Mouse (Mus musculus): Measurements from ENCODE around the gene Nudcd3. TPM values are rescaled to one million over a fixed set of nuclear protein-coding genes. Genes with fewer than 3 reads are reported as not detected.
"Not testable (repeated sequence)": the region's sequence is repeated elsewhere in the genome, so short reads cannot be mapped to it uniquely, and the experiment has no call there.

Gene Nudcd3
- polyA plus RNA-seq, 1 experiment from 2014 or later = 39.2 TPM

DNA sequence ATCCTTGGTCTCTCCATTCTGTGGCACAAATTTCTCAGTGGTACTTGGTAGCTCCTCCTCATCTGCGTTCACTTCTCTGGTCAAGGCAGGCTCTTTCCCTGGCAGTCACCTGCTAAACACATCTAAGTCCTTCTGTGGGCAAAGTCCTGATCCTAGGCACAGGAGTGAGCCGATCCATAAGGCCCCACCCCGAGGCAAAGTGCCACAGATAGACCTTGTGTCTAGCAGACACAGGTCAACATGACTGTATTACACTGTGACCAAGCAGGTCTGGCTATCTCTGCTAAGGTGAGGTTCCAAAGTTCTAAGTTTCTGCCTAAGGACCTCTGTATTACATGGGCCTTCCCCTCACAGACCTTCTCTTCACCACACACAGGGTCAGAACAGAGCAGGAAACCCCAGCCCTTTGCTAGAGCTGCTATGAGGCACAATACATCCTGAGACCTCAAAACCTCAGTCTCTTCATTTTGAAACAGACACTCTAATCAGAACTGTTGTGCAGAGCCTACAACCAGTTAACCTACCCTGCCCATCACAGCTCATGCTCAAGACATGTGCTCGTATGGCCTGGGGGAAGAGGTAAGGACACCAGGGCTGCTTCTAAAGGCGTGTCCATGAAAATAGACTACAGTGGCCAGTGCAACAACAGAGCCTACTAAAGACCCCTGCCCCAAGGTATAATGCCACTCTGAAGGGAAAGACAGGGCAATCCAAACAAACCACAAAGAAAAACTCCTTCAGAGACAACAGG is 88.3 kb downstream of the Nudcd3 start:
- peaks cover 31% of the 10 kb centered on the region for H3K36me3 ChIP-seq (ENCODE audit: insufficient read depth, low read length)

DNA sequence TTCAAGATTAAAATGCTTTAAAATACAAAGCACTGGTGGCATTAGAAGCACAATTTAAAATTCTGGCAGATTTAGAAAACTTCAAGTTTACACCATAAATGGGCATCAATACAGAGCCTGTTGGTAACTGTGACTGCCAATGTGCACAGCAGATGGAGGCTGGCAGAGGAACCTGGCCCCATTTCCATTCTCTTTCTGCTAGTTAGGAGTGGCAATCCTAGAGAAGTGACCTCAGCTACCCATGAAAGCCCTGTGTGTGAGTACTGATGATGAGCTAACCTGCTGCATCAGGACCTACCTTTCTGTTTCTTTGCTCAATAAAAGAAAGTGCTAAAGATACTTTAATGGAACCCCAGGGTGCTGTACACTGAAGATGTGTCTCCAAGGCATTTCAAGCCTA is 90.2 kb downstream of the Nudcd3 start:
- Histone ChIP-seq H3K36me3 (ENCODE audit: insufficient read depth, low read length) (peaks cover 42% of the 10 kb centered on the region), H3K4me2 (replicated peaks; ENCODE audit: low read depth, low read length) (no peak overlapping the region), H3K4me3 (ENCODE audit: low read length) (no peak overlapping the region), H3K27me3 (ENCODE audit: insufficient read depth, low read length) (no peaks in the 10 kb centered on the region), H3K27ac (ENCODE audit: low read length) (no peak overlapping the region), H3K9ac (replicated peaks; ENCODE audit: low read length) (no peak overlapping the region), H3K9me3 (ENCODE audit: low read length) (no peaks in the 10 kb centered on the region), H3K4me1 (ENCODE audit: insufficient read depth, low read length) (no peaks in the 10 kb centered on the region)
- no peak for ATAC-seq (ENCODE audit: low FRiP score, low TSS enrichment)

More for the DNA sequence above, 88.3 kb downstream of the Nudcd3 start:
- Histone ChIP-seq H3K9me3 (ENCODE audit: low read length) (no peaks in the 10 kb centered on the region), H3K4me3 (ENCODE audit: low read length) (no peak overlapping the region), H3K27me3 (ENCODE audit: insufficient read depth, low read length) (no peaks in the 10 kb centered on the region), H3K4me1 (ENCODE audit: insufficient read depth, low read length) (no peaks in the 10 kb centered on the region), H3K4me2 (replicated peaks; ENCODE audit: low read depth, low read length) (no peak overlapping the region), H3K27ac (ENCODE audit: low read length) (no peak overlapping the region), H3K9ac (replicated peaks; ENCODE audit: low read length) (no peak overlapping the region)
- 94% methylated on average over 5 of the region's 5 CpGs for WGBS
- no peak for ATAC-seq (ENCODE audit: low FRiP score, low TSS enrichment)

DNA sequence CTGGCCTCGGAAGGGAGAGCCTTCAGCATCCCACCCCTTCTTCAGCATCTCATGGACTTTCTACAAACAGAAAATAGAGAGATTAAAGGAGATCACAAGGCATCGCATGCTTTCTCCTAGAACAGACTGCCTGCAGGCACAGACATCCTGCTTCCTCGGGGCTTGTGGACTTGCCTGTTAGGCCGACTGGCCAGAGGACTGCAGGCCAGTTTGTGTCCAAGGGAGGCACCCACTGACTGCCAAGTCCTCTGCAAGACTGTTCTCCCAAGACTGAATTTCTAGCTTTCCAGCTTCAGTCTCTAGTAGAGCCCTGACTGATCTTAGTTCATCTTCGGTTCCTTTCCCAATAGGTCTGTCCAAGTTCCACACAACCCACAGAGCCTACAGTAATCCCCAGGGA is 91.9 kb downstream of the Nudcd3 start:
- no peak for ATAC-seq (ENCODE audit: low FRiP score, low TSS enrichment)

DNA sequence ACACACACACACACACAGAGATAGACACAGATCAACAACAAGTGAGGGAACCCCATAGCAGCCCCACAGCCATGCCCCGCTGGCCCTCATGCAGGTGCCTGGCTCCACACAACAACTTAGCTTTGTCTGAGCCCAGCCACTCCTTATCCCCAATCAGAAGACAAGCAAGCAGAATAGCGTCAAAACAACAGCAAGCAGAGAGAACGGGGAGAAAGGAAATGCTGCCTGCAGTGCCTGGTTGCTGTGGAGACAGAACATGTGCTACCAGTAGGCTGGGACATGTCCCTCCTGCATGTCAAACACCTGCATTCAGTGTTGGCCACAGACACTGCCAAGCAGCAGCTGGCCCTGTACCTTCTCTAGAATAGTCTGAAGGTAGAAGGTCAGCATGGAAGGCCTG is 92.5 kb downstream of the Nudcd3 start:
- H3K9me3 ChIP-seq (ENCODE audit: low read length) = no peaks in the 10 kb centered on the region
- no peaks in the 10 kb centered on the region for H3K27me3 ChIP-seq (ENCODE audit: insufficient read depth, low read length)
- H3K4me2 ChIP-seq (replicated peaks; ENCODE audit: low read depth, low read length) = no peak overlapping the region
- H3K4me1 ChIP-seq (ENCODE audit: insufficient read depth, low read length) = no peaks in the 10 kb centered on the region
- H3K4me3 ChIP-seq (ENCODE audit: low read length) = no peak overlapping the region
- ATAC-seq (ENCODE audit: low FRiP score, low TSS enrichment) = no peak
- 86% methylated on average over 3 of the region's 3 CpGs for WGBS
- H3K36me3 ChIP-seq (ENCODE audit: insufficient read depth, low read length) = peaks cover 37% of the 10 kb centered on the region
- no peak overlapping the region for H3K27ac ChIP-seq (ENCODE audit: low read length)
- H3K9ac ChIP-seq (replicated peaks; ENCODE audit: low read length) = no peak overlapping the region

More for the DNA sequence above, 91.9 kb downstream of the Nudcd3 start:
- H3K9me3 ChIP-seq (ENCODE audit: low read length) = no peaks in the 10 kb centered on the region
- H3K36me3 ChIP-seq (ENCODE audit: insufficient read depth, low read length) = peaks cover 42% of the 10 kb centered on the region
- H3K4me1 ChIP-seq (ENCODE audit: insufficient read depth, low read length) = no peaks in the 10 kb centered on the region
- H3K27me3 ChIP-seq (ENCODE audit: insufficient read depth, low read length) = no peaks in the 10 kb centered on the region
- H3K9ac ChIP-seq (replicated peaks; ENCODE audit: low read length) = no peak overlapping the region
- 95% methylated on average over 5 of the region's 5 CpGs for WGBS
- H3K4me2 ChIP-seq (replicated peaks; ENCODE audit: low read depth, low read length) = no peak overlapping the region
- H3K4me3 ChIP-seq (ENCODE audit: low read length) = no peak overlapping the region
- no peak overlapping the region for H3K27ac ChIP-seq (ENCODE audit: low read length)

DNA sequence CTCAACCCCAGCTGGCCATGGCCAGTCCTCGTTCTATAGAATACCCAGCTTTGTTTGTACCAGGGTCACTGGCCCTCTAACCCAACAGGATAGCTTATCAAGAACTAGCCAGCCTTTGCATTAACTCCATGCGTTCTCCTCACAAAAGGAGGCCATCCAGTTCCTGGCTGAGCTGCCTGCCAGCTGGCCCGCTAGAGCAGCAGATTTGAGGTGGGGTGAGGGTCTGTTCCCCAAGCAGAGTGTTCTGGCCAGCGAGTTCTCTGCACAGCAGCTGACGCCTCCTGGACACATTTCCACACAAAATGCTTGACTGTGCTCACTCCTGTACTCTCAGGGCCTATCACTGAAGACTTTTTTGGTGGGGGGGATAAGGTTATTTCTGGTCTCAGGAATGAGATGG is 95.5 kb downstream of the Nudcd3 start:
- Histone ChIP-seq H3K4me2 (replicated peaks; ENCODE audit: low read depth, low read length) (no peak overlapping the region), H3K36me3 (ENCODE audit: insufficient read depth, low read length) (peaks cover 27% of the 10 kb centered on the region), H3K27me3 (ENCODE audit: insufficient read depth, low read length) (no peaks in the 10 kb centered on the region), H3K4me3 (ENCODE audit: low read length) (no peak overlapping the region), H3K4me1 (ENCODE audit: insufficient read depth, low read length) (no peaks in the 10 kb centered on the region), H3K9ac (replicated peaks; ENCODE audit: low read length) (no peak overlapping the region), H3K9me3 (ENCODE audit: low read length) (no peaks in the 10 kb centered on the region), H3K27ac (ENCODE audit: low read length) (no peak overlapping the region)
- no peak for ATAC-seq (ENCODE audit: low FRiP score, low TSS enrichment)
- 91% methylated on average over 5 of the region's 5 CpGs for WGBS

DNA sequence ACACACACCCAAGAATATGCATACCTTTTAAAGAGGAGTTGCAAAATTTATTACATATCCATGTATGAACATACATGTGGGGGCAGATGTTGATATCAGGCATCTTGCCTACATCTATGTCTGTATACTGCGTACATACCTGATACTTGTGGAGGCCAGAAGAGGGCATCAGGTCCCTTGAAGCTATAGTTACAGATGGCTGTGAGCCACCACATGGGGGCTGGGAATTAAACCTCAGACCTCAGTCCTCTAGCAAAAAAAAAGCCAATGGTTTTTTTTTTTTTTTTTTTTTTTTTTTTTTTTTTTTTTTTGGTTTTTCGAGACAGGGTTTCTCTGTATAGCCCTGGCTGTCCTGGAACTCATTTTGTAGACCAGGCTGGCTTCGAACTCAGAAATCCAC is 103.6 kb downstream of the Nudcd3 start:
- not testable (repeated sequence) for H3K36me3 ChIP-seq (ENCODE audit: insufficient read depth, low read length); H3K27ac ChIP-seq (ENCODE audit: low read length); H3K27me3 ChIP-seq (ENCODE audit: insufficient read depth, low read length); H3K9ac ChIP-seq (replicated peaks; ENCODE audit: low read length); H3K9me3 ChIP-seq (ENCODE audit: low read length); ATAC-seq (ENCODE audit: low FRiP score, low TSS enrichment); H3K4me3 ChIP-seq (ENCODE audit: low read length); H3K4me1 ChIP-seq (ENCODE audit: insufficient read depth, low read length); H3K4me2 ChIP-seq (replicated peaks; ENCODE audit: low read depth, low read length)
- 98% methylated on average over 2 of the region's 3 CpGs for WGBS

DNA sequence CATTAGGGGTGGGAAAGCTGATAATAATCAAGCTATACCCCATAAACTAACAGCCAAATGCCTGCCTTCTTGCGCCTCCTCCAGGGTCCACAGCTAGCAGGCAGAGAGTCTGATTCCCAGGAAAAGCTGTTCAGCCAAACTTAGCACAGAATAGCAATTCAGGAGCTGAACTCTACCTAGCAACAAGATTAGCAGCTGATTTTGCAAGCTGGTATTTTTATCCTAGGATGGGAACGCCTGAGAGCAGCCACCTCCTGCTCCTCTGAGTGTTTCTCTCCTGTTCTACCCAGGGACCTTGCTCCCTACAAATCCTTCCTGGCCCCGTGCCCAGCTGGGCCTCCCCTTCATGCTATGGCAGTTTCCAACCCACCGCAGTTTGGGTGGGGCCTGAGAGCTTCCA is 113.2 kb downstream of the Nudcd3 start:
- Histone ChIP-seq H3K4me1 (ENCODE audit: insufficient read depth, low read length) (peaks cover 4% of the 10 kb centered on the region; the same call in 1 of the 2 replicates), H3K9me3 (ENCODE audit: low read length) (no peaks in the 10 kb centered on the region), H3K4me3 (ENCODE audit: low read length) (no peak overlapping the region), H3K36me3 (ENCODE audit: insufficient read depth, low read length) (no peaks in the 10 kb centered on the region), H3K4me2 (replicated peaks; ENCODE audit: low read depth, low read length) (no peak overlapping the region), H3K9ac (replicated peaks; ENCODE audit: low read length) (no peak overlapping the region; the same call in 1 of the 2 replicates), H3K27me3 (ENCODE audit: insufficient read depth, low read length) (no peaks in the 10 kb centered on the region), H3K27ac (ENCODE audit: low read length) (no peak overlapping the region)
- ATAC-seq (ENCODE audit: low FRiP score, low TSS enrichment) = no peak
- 56% methylated on average over 4 of the region's 4 CpGs for WGBS

DNA sequence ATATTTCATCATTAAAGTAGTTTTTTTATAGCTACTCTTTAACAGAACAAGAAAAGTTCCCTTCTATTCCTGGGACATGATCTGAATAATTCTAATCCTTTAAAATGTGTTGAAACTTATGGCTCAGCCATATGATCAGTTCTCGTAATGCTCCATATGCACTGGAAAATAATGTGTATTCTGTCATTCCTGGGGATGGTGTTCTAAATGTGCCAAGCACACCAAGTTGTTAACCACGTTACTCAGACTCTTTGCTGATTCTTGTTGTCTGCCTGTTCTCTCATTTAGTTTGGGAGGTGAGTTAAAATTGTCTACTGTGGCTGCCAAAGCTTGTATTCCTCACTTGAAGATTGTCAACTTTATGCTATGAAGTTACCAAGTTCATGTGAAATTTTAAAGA is 121.5 kb downstream of the Nudcd3 start:
- 90% methylated on average over 2 of the region's 2 CpGs for WGBS
- no peaks in the 10 kb centered on the region for H3K9me3 ChIP-seq (ENCODE audit: low read length)
- no peaks in the 10 kb centered on the region for H3K36me3 ChIP-seq (ENCODE audit: insufficient read depth, low read length)
- H3K27ac ChIP-seq (ENCODE audit: low read length) = no peak overlapping the region
- no peaks in the 10 kb centered on the region for H3K4me1 ChIP-seq (ENCODE audit: insufficient read depth, low read length)
- H3K4me2 ChIP-seq (replicated peaks; ENCODE audit: low read depth, low read length) = no peak overlapping the region
- no peak overlapping the region for H3K4me3 ChIP-seq (ENCODE audit: low read length)
- no peak overlapping the region for H3K9ac ChIP-seq (replicated peaks; ENCODE audit: low read length)
- H3K27me3 ChIP-seq (ENCODE audit: insufficient read depth, low read length) = no peaks in the 10 kb centered on the region
- no peak for ATAC-seq (ENCODE audit: low FRiP score, low TSS enrichment)

DNA sequence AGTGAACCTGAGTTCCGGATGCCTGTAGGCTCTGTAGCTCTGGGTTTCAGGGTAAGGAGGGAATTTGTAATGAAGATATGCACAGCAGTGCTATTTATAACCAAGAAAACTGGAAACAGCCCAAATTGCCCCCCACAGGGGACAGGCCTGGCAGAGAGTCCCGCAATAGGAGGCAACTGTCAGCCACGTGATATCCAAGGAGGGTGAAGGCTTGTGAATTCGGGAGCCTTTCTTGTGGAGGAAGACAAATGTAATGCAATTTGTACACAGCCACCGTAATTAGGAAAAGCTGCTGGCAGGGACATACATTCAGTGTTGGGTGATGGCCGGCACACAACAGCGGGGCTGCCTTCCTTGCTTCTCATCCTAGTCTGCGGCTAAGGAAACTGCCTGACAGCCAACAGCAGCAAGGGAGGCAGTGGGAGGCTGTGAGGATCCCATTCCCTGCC is 124.6 kb downstream of the Nudcd3 start:
- H3K27ac ChIP-seq (ENCODE audit: low read length) = no peak overlapping the region
- no peaks in the 10 kb centered on the region for H3K36me3 ChIP-seq (ENCODE audit: insufficient read depth, low read length)
- no peaks in the 10 kb centered on the region for H3K27me3 ChIP-seq (ENCODE audit: insufficient read depth, low read length)
- H3K9me3 ChIP-seq (ENCODE audit: low read length) = no peaks in the 10 kb centered on the region
- H3K4me1 ChIP-seq (ENCODE audit: insufficient read depth, low read length) = no peaks in the 10 kb centered on the region
- no peak overlapping the region for H3K4me2 ChIP-seq (replicated peaks; ENCODE audit: low read depth, low read length)
- H3K9ac ChIP-seq (replicated peaks; ENCODE audit: low read length) = no peak overlapping the region
- WGBS = 72% methylated on average over 8 of the region's 8 CpGs
- no peak overlapping the region for H3K4me3 ChIP-seq (ENCODE audit: low read length)
- no peak for ATAC-seq (ENCODE audit: low FRiP score, low TSS enrichment)

DNA sequence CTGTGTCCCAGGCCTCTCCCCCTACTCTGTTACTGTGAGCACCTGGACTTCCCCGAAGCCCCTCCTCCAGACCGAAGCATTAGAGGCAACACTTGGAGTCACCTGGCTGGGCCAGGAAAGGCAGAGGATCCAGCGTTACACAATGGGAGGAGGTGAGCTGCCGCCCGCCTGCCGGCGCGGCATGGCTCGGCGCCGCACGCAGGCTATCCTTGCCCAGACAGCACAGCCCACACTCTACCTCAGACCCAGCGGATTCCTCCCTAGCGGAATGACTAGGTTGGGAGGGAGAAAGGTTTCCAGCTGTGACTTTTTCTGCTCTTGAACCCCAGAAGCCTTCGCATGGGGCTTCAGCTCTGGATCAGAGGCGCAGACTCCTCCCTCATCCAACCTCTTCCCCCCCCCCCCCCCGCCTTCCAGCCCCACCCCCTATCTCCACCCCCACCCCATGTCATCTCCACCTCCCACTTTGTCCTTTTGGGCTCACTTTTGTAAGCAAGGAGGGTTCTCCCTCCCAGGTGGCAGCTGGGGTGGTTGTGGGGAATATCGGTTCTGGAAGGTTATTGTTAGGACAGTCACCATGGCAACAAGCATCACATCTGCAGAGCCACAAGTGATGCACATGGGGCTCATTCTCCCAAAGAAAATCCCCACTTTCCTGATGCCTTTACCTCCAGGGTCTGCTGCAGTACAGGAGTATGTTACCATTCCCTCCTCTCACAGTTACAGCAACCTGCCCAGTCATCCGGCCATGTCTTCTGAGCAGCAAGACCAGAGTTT is 131.8 kb downstream of the Nudcd3 start:
- H3K27ac ChIP-seq (ENCODE audit: low read length) = no peak overlapping the region
- H3K4me3 ChIP-seq (ENCODE audit: low read length) = no peak overlapping the region
- no peaks in the 10 kb centered on the region for H3K9me3 ChIP-seq (ENCODE audit: low read length)
- no peak overlapping the region for H3K9ac ChIP-seq (replicated peaks; ENCODE audit: low read length)
- H3K4me2 ChIP-seq (replicated peaks; ENCODE audit: low read depth, low read length) = 0 out of 2 replicates have a peak overlapping the region, but pooled peaks have one; percentile 10
- peaks cover 58% of the 10 kb centered on the region for H3K27me3 ChIP-seq (ENCODE audit: insufficient read depth, low read length)
- ATAC-seq (ENCODE audit: low FRiP score, low TSS enrichment) = no peak
- H3K4me1 ChIP-seq (ENCODE audit: insufficient read depth, low read length) = peaks cover 18% of the 10 kb centered on the region
- WGBS = 7% methylated on average over 18 of the region's 19 CpGs
- H3K36me3 ChIP-seq (ENCODE audit: insufficient read depth, low read length) = no peaks in the 10 kb centered on the region

Measured in kidney, embryonic 16.5 days (tissue).